19 mouse cellular contexts compared by ENCODE assay signal in genomic region chr6:136720436-136720835, GRCm38 (mm10). TPM values are rescaled to one million over a fixed set of nuclear protein-coding genes. Genes with fewer than 3 reads are reported as not detected.
DNase-seq lines count a peak whose midpoint lies in the region; ATAC-seq lines count a peak whose summit lies in the region.
"Had no signal": no experiment of that assay in that cellular context is flagged by ENCODE, and none has a peak within 500 bp of the region (broad histone marks: within the 10 kb centered on the region; RNA-seq: fewer than 3 reads in every experiment).

No protein-coding gene starts in this region.

- H3K4me3 ChIP-seq in hindbrain, embryonic 16.5 days (ENCODE audit: low read length) = no peak overlapping the region
- H3K4me3 ChIP-seq: hindbrain, embryonic 10.5 days had no signal

- no peaks in the 10 kb centered on the region for H3K27me3 ChIP-seq in hindbrain, embryonic 16.5 days (replicated peaks; ENCODE audit: control insufficient read depth, insufficient read depth, low read length)

- WGBS in hindbrain, embryonic 16.5 days = 86% methylated on average over 15 of the region's 15 CpGs

- peak; percentile 11 to 31 for DNase-seq in adrenal gland, postnatal 36 days
- DNase-seq in adrenal gland, adult (ENCODE audit: inconsistent age in 2 of 2, low spot score in 1 of 2) = no peak
- DNase-seq in layer of hippocampus, adult 11-12 months (ENCODE audit: low spot score) = peak; percentile 7
- DNase-seq in layer of hippocampus, adult 8-10 months (ENCODE audit: low spot score in 2 of 2) = no peak
- DNase-seq in NIH3T3 (ENCODE audit: low read depth) = peak; percentile 56
- DNase-seq in layer of hippocampus, adult 9-10 months (ENCODE audit: low spot score) = peak; percentile 8
- no peak for DNase-seq in thymus, adult 18-20 months
- DNase-seq: cerebellum, adult 11-12 months; kidney, adult 9 months; lung, postnatal 4 days; midbrain, embryonic 14.5 days; thymus, postnatal 25 days had no signal

- no peak for ATAC-seq in hindbrain, embryonic 16.5 days
- ATAC-seq: forebrain, embryonic 14.5 days; hindbrain, postnatal 0 days; intestine, embryonic 16.5 days had no signal

- no peaks in the 10 kb centered on the region for H3K4me1 ChIP-seq in hindbrain, embryonic 16.5 days (ENCODE audit: control insufficient read depth, insufficient read depth, low read depth, low read length)

- no peaks in the 10 kb centered on the region for H3K36me3 ChIP-seq in hindbrain, embryonic 16.5 days (ENCODE audit: control insufficient read depth, insufficient read depth, low read length)
- H3K36me3 ChIP-seq: G1E; hindbrain, embryonic 10.5 days had no signal

- H3K4me2 ChIP-seq in hindbrain, embryonic 16.5 days (ENCODE audit: low read length) = no peak overlapping the region
- H3K4me2 ChIP-seq: heart, embryonic 11.5 days had no signal

- no peak overlapping the region for H3K27ac ChIP-seq in hindbrain, embryonic 16.5 days (ENCODE audit: low read depth, low read length)
- H3K27ac ChIP-seq: hindbrain, embryonic 10.5 days; hindbrain, postnatal 0 days had no signal

- H3K9ac ChIP-seq in hindbrain, embryonic 16.5 days (ENCODE audit: low read depth, low read length) = no peak overlapping the region

- H3K9me3 ChIP-seq in hindbrain, embryonic 16.5 days (ENCODE audit: control insufficient read depth, low read length) = no peaks in the 10 kb centered on the region
- H3K9me3 ChIP-seq: hindbrain, embryonic 10.5 days had no signal

RNA-seq across cellular contexts. Expression of gene Plbd1, which starts 58.7 kb away (rescaled TPM):
- total RNA-seq in adrenal gland, postnatal 36 days (2021) = 10 to 100 TPM; 30.8 to 37.9 TPM
- total RNA-seq in layer of hippocampus, adult 8-10 months (2022) = under 1 TPM in 1 of 4 experiments, not detected in 3; 0.27 TPM
- polyA plus RNA-seq in hindbrain, embryonic 16.5 days (2015; fragmentation: Nextera tagmentation; extraction: Ambion mirVana) = 1.9 and 2.0 TPM in 2 replicates
- total RNA-seq: G1E; hindbrain, postnatal 0 days had no signal
- polyA plus RNA-seq: G1E had no signal

Comparison
In these comparisons a context has a peak if more than half of its experiments do, and no peak if none do; other contexts are left out.
1. DNase-seq: peak in adrenal gland, postnatal 36 days (2 of 2), layer of hippocampus, adult 11-12 months (single experiment), NIH3T3 (single experiment) and layer of hippocampus, adult 9-10 months (single experiment); none in adrenal gland, adult (0 of 2), layer of hippocampus, adult 8-10 months (0 of 2) and thymus, adult 18-20 months (0 of 2).
2. RNA of gene Plbd1, which starts 58.7 kb away (total RNA-seq): 30.8 to 37.9 TPM in adrenal gland, postnatal 36 days; 0.27 TPM in layer of hippocampus, adult 8-10 months; every median in the first group is over 10 times any median in the second.